Mouse (Mus musculus): ENCODE measurements around the gene Esrrb. TPM values are rescaled to one million over a fixed set of nuclear protein-coding genes. Genes with fewer than 3 reads are reported as not detected.

Gene Esrrb
- polyA plus RNA-seq (2012; rRNA removed) = 1.3 and 1.5 TPM in 2 replicates

DNA sequence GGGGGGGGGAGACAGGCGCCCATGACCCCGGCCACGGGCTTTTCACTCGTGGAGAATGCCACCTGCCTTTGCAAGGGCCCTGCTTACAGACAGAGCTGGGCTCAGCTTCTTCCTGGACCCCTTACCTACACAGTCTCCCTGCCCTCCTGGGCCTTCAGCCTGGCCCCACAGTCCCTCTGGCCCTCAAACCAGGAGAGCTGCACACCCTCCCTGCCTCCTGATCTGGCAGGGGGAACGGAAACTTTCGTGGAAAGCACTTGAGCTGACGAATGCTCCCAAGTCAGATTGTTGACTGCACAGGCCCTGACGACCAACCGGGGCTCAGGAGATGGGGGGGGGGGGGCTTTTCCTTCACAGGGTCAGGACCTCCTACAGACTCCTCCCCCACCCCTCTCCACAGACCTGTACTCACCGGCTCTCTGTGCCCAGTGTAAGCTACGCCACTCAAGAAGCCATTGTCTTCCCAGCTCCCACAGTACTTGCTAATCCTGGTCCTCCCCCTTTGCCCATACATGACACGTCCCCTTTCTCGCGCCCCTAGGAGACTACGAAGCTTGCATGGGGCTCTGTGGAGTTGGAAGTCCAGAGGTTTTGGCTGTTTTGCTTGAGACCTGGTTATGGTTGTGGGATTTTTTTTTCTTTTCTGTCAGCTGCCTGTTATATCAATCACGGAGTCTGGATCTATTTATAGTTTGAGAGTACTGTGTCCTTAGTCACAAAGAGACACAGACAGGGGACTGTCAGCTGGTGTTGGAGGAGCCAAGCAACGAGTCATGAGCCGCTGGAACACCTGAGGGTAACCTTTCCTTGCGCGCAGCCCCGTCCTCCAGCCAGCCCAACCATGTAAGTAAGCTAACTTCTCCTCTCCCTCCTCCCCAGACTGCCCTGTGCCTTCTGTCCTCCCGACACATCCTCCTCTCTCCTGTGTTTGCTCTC, at the start of gene Esrrb:
Esrrb (plus strand) TSS at position 422 of the 936 bp plus-strand sequence.
- no peak for DNase-seq (ENCODE audit: low read depth)

DNA sequence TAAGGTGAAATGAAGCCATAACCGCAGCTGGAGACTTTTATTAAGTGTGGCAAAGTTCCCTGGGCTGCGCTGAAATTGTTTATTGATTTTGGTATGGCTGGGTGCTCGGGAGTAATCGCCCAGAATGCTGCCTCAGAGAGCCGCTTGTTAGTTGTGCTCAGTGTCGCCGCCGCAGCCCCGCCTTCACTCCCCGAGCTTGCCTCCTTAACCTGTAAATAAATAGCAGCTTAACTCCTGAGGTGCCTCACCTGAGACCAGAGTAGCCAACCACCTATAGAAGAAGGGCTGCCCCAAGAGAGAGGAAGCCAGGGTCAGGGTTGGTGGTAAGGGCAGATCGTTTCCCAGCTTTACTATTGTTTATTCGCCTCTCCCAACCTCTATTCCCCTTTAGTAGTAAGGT, 40.3 kb upstream of the Esrrb start:
- DNase-seq (ENCODE audit: low read depth) = no peak

DNA sequence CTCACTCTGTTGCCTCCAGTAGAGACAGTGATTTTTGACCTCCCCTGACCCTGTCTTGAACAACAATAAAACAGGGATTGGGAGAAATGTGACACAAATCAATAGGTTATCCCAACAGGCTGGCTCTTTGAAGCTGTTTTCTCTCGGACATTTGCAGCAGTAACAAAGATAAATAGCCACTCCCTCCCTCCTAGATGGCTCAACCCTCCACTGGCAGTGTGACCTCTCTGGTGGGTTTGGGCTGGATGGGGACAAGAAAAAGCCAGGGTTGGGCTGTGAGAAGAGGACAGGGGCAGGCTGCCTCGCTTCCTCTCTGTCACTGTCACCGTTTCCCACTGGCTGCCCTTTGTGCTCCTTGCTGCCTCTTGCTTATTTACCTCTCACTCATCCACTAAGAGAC, 36.6 kb upstream of the Esrrb start:
- no peak for DNase-seq (ENCODE audit: low read depth)

DNA sequence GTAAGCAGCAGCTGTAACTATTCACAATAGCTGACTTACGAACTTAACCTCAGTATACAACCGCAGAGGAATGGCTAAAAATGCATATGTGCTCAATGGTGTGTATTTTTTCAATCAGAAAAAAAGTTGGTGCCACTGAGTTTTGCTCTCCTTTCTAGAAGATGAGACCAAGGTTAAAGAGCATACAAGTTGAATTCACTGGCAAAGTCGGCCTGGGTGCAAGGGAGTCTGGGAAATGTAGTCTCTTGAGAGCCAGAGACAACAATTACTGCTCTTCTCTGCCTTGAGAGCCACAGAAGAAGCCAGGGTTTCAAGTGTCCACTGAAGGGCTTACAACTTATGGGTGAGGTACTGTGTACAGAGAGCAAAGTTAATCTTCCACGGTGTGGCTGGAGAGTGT, 31.1 kb upstream of the Esrrb start:
- no peak for DNase-seq (ENCODE audit: low read depth)

DNA sequence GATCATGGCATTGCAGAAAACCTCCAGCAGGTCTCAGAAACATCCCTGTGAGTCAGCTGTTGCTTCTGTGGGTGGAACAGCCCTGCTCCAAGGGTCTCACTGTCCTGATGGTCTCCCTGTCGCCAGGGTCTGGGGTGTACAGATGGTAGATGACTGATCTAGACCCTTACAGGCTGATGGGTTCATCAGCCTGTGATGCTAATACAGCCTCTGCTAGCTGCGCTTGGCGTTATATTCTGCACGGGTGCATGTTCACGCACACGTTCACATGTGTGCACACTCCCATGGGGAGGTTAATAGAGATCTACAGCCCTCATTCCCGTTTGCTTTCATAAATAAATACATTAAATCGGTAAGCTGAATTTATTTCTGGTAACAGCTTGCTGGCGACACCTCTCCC, 30.2 kb upstream of the Esrrb start:
- no peak for DNase-seq (ENCODE audit: low read depth)

DNA sequence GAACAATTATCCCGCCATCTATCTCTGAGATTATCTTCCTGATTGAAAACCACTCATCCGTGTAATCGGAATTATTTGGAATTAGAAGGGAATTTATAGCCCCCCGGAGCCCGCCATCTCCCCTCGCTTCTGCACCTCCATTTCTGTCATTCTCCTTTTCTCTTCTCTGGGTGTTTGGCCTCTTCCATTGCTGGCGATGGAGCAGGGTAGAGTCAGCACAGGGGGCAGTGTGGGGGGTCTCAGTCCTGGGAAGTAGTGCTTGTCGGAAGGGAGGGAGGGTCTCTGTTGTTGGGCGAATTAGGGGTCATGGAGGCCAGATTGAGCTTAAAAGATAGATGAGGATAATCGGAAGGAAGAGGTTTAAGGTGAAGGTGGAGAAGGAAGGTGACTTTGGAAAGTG, 29.7 kb upstream of the Esrrb start:
- DNase-seq (ENCODE audit: low read depth) = no peak

DNA sequence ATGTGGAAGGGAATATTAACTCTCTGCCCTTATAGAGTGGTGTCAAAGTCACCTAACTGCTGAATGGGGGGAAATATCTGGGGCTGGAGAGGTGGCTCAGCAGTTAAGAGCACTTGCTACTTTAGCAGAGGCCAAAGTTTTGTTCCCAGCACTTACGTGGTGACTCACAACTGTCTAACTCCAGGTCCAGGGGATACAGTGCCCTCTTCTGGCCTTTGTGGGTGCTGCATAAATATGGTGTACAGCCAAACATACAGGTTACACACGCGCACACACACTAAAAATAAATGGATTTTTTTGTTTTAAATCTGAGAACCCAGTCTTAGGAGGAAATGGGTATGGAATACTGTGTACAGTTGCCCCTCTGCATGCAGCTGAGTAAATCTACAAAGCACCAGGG, 24.7 kb upstream of the Esrrb start:
- no peak for DNase-seq (ENCODE audit: low read depth)

DNA sequence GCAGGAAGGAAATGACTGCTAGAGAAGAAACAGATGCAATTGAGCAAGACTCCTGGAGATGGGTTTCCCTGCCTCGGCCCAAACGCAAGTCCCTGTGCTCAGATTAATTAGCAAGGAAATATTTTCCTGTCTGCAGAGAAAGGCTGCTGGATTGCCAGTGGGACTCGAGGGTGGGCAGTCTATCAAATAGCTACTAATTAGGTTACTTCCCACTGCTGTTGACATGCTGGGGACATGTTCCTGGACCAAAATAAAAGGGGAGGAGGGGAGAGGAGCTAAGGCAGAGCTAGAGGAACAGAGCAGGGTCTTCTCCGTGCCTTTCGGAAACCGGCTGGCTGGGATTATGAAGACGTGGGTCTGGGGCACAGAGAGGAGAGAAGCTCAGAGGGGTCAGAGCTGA, 24.0 kb upstream of the Esrrb start:
- DNase-seq (ENCODE audit: low read depth) = no peak

DNA sequence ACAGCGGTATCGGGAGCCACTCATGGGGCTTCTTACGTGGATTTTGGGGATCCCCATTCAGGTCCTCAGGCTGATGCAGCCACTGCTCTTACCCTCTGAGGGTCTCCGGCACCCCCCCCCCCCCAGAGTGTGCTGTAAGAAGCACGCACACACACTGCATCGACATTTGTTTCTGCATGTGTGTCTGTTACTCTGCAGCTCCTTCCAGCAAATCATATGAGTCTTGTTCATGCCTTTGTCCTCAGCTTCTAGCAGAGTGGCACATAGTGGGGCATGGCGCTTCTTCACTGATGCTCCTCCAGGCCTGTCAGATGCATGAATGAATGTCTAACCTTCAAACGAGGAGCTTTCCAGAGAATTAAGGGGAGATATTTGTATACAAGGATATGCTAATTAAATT, 11.4 kb upstream of the Esrrb start:
- DNase-seq (ENCODE audit: low read depth) = no peak

DNA sequence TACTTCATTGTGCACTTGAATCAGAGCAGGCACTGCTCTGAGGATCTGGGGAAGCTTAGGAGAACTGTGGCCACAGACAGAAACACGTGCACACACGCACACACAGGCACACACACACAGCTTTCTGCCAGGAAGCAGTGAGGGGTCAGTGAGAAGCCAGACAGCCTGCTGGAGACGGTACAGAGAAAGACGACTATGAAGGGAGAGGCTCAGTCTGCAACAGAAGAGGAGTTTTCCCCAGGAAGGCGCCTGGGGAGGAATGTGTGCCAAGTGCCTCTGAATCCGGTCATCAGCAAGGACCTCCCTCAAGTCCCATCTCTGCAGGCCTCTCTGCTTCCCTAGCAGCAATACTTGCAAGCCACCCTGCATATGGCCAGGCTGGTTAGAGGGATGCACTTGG, 1.5 kb upstream of the Esrrb start:
- no peak for DNase-seq (ENCODE audit: low read depth)

DNA sequence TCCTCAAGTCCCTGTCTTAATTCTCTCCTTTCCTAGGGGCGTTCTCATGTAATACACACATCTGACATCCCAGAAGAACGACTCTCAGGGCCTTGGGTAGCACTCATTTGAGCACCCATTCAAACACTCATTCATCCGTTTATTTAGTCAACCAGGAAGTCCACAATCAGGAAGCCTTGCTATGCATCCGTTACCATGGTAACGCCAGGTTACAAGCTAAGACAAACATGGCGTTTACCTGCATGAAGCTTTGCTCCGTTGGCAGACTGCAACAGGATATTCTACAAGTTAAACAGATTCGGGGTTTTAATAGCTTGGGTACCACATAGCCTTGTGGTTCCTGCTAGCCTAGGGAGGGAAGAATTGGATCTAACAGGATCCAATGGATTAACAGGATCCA, 1.0 kb upstream of the Esrrb start:
- no peak for DNase-seq (ENCODE audit: low read depth)

DNA sequence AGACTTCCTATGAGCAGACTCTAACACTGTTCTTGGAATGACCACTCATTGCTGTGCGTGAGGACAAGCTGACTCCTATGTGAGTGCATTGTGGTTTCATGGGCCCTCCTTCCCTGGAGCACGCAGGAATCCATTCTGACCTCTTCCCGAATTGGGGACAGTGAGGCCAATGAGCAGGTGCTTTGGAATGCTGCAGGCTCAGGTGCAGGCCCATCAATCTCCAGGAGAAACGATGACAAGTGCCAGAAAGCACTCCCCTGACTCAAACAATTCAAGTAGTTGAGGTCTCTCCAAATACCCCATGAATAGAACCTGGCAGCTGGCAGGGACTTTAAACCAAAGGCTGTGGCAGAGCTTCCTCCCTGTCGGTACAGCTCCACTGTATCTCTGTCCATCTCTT, 3.4 kb downstream of the Esrrb start:
- no peak for DNase-seq (ENCODE audit: low read depth)

DNA sequence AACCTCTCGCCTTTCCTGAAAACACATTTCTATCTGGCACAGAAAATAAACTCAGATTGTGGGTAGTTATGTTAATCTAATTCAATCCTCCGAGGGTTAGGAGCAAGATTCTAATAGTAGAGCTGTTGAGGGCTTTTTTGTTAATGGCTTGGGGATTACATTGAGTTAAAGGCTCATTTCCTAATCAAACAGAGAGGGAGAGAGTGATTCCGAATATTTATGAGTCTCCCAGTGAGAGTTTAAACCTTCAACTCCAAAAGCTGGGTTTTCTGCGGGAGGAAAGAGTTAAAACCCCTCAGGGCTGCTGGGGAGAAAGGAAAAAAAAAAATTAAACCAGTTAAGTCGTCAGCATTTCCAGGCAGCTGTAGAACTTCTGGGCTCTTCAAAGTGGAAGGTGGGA, 3.8 kb downstream of the Esrrb start:
- DNase-seq (ENCODE audit: low read depth) = no peak

DNA sequence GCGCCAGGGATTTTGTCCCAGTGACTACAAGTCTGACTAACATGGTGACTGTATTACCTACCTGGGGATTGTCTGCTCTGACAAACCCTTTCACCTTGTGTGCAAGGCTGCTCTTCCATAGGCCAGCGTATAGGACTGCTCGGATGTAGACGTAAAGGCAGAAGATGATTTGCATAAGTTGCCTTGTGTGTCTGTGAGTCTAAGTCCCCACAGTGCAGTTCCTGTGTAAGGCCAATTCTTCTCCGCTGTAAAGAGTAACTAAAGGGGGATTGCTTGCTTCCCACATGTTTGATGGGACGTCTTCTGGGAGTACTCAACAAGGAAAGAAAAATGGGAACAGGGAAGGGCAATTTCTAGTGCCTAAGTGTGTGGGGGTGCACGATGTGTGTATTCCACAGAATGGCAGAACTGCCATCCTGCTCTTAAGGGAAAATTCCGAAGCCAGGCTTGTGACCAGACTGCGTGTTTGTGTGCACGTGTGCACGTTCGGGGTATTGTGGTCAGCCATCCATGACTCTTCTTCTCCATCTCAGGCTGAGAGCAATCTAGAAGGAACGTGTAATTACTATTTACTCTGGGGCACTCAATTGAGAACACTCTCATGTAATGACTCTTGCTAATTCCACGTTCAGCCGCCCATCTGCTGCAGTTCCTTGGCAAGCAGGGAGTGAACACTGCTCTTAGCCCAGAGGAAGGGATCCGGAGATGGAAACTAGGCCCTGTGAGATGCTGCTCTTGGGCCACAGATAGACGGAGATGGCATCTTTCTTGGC, 9.9 kb downstream of the Esrrb start:
- no peak for DNase-seq (ENCODE audit: low read depth)

DNA sequence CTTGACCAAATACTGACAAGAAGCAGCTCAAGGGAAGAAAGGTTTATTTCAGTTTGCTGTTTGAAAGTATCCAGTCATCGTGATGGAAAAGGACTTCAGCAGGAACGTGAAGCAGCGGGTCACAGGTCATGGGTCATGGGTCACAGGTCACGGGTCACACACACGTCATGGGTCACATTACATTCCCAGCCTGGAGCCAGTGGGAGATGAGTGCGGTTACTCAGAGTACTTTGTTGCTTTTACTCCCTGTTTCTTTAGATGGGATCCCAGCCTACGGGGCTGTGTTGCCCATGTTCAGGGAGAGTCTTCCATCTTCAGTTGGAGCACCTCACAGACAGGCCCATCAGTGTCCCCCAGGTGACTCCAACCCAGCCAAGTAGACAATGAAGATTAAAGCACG, 13.4 kb downstream of the Esrrb start:
- no peak for DNase-seq (ENCODE audit: low read depth)

DNA sequence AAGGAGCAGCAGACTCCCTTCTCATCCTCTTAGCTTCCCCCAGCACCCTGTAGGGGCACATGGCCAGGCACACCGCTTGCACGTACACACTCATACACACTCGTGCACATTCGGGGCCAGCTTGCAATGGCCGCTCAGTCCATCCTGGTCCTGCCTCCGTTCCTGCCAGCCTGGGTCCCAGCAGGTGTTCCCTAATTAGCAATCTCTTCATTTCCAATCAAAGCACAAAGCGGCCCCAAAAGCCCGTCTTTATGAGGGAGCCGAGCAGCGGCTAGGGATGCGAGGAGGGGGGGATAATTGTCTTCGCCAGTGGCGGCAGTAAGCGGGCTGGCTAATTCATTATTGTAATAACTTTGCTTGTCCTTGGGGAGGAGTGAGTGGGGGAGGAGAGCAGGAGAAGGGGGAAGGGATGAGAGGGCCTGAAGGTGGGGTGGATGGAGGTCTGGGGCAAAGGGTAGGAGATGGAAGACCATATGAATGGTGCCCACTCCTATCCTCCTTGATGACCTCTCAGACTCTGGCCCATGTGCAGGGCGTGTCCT, 18.8 kb downstream of the Esrrb start:
- no peak for DNase-seq (ENCODE audit: low read depth)

DNA sequence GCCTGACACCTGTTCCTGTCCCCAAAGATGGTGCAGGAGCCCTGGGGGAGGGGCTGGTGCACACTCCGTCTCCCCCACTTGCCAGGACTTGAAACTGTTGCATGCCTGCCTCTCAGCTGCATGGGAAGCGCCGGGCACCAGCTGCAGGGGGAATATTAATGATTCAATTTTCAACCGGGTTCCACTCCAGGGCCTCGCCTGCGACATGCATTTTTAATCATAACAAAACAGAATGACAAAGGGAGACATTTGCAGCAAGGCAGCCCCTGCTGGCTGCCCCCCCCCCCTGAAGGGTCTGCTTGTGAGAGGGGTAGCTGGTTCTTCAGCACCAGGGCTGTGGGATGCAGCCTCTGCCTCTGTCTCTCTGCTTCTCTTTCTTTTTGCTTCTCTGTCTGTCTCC, 22.9 kb downstream of the Esrrb start:
- no peak for DNase-seq (ENCODE audit: low read depth)

DNA sequence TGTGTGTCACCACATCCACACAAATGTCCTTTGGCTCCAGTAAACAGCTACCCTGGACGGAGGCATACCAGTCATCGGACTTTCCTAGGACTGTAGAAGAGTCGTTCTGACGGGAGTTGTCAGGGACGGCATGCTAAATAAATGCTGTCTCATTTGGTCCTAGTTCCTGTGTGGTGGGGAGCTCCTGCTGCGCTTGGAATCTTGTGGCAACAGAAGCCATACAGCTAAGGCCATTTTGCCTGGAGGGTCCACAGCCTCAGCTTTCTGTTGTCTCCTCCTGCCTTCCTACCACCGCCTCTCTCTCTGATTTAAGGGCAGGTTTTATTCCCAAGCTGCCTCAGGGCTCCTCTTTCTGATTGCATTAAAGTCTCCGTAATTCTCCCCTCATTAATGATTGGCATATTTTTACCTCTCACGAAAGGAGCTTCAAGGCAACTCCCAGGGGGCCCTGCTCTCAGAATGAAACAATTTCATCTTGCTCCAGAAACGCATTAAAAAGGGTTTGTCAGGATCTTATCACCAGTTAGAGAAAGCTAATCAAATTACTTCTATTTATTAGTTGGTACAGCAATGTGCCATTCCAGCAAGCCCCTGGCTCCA, 26.9 kb downstream of the Esrrb start:
- DNase-seq (ENCODE audit: low read depth) = no peak

DNA sequence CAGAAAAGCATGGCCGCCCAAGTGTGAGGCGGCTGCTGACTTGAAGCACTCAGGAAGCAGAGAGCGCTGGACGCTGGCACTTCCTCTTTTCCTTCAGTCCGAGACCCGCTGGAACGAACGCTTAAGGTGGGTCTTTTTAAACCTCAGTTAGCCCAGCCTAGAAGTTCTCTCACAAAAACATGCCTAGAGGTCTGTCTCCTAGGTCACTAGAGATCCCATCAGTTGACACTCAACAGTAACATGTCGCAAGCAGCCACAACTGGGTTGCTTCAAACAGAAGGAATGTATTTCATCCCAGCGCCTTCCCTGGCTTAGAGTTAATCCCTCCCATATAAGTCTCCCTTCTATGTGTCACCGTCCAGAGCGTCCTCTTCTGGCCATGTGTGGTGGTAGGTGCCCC, 33.9 kb downstream of the Esrrb start:
- DNase-seq (ENCODE audit: low read depth) = no peak

DNA sequence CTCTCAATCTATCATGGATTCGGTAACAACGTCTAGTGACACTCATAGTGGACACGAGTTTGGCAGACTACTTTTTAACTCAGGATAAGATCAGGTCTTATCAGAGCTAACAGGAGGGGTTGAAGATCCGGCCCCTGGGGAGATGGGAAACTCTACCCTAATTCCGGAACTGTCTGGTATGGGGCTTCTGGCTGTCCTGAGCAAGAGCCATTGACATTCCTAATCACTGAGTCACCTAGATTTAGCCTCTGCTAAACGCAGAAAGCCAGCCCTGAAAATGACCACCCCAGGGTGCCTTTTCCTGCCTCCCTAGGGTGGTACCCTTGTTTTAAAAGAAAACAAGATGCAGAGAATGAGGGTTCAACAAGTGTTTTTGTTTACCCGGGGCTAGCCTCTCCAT, 34.4 kb downstream of the Esrrb start:
- no peak for DNase-seq (ENCODE audit: low read depth)

DNA sequence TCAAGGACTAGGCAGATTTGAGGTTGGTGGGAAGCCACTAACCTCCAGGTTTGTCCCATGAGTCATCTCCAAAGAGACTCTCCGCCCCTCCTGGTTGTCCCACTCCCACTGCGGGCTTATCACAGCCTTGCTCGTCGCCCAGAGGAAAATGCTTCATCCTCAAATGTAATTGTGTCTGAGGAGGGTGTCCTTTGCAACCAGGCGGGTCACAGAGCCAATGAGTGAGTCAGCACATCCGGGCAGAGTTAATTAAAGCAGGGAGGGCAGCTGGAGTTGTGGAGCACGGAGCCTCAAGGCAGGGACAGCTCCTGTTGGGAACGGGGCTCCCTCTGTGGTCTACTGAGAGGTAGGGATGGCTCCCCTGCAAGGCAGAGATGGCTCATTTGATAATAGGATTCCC, 37.8 kb downstream of the Esrrb start:
- DNase-seq (ENCODE audit: low read depth) = no peak

DNA sequence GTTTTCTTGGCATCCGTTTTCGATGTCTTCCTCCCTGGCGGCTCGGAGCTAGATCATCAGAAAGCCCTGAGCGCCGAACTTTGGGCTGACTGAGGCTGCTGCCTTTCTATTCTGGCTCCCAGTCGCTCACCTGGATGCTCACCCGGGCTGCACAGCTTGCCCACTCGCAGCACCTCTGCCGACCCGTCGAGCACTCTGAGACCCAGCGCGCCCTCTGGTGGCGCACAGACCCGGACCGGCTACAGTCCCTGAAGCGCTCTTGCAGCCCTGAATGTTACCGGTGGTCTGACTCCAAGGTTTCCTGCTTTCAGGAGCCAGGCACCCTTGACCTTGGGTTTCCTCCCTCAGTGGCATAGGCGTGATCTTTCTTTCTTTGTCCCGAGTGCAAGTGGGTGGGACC, 41.8 kb downstream of the Esrrb start:
- DNase-seq (ENCODE audit: low read depth) = no peak

Data from gonadal fat pad, adult 2 months (tissue).